Mouse (Mus musculus) lung, adult 18-20 months (tissue): ENCODE data around the gene Mettl7a3.
"Not testable (repeated sequence)": the region's sequence is repeated elsewhere in the genome, so short reads cannot be mapped to it uniquely, and the experiment has no call there.

ENCODE experiments used
- DNase-seq, 2 experiments: peaks; one replicate each; pipeline ENCODE4 v3.0.0; 2022; ENCODE audit warnings: mixed read lengths in 2 of 2

Gene Mettl7a3

GRCm38 (mm10) chr15:100334629-100335028 lies at the start of gene Mettl7a3:
Gene Mettl7a3, plus strand, starts transcription at chr15:100334929.
- DNase-seq = no peak

DNA sequence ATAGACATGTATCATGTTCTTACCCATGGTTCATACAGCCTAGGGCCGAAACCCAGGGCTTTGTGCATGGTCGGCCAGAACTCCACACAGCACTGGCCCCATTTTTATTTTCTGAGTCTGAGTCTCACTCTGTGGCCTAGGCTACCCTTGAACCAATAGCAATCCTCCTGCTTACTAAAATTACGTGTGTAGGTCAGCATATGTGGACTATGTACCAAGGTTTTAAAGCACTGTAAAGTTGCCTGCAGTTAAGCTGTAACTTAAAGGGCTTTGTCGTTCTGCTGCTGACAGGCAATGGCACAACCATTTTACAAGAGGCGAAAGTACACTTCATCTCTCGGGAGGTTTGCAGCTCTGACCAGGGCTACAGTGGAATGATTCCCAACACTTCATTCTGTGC lies 45.7 kb upstream of the Mettl7a3 start:
- no peak for DNase-seq

- no peak for DNase-seq
Measured at GRCm38 (mm10) chr15:100290858-100291257, 43.9 kb upstream of the Mettl7a3 start.

DNA sequence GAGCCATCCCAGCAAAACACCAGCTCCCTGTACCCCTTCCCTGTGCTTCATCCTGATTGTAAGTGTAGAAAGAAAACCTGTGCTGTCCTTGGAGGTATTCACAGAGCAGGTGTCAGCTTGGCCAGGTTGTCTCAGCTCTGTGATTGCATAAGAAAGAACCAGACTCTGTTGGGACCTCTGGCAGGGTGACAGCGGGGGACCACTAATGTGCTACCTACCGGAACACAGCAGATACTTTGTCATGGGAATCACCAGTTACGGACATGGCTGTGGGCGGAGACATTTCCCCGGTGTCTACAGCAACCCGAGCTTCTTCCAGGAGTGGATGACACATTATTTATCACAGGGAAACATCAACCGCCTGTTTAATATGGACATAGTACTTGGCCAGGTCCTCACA lies 42.4 kb upstream of the Mettl7a3 start:
- DNase-seq = no peak

DNA sequence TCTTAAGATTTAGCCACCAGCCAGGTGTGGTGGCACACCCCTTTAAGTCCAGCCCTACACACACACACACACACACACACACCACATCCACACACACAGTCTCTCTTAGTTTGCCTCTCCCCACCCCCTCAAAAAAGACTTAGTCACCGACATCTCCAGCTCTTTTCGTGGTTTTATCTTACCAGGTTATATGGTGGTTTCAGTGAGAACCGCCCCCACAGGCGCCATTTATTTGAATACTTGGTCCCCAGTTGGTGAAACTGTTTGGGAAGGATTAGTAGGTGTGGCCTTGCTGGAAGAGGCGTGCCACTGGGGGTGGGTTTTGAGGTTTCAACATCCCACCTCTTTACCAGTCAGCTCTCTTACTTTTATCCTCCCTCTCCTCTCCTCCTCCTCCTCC lies 36.9 kb upstream of the Mettl7a3 start:
- no peak for DNase-seq

DNA sequence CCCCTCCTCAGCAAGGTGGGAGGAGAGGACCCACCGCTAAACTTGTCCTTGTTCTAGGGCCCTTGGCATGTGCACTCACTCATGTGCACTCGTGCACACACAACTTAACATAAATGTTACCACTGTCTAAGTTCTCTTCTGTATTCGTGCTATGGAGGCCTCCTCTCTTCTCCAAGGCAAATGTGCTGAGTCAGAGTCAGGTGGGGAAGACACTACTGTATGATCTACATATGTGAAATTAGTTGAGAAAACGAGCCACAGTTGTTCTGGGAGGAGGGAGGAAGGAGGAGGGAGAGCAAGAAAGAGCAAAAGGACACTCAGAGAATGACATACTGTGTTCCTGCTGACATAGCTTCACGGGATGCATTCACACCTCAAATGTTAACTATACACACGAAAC lies 34.2 kb upstream of the Mettl7a3 start:
- DNase-seq = no peak

DNA sequence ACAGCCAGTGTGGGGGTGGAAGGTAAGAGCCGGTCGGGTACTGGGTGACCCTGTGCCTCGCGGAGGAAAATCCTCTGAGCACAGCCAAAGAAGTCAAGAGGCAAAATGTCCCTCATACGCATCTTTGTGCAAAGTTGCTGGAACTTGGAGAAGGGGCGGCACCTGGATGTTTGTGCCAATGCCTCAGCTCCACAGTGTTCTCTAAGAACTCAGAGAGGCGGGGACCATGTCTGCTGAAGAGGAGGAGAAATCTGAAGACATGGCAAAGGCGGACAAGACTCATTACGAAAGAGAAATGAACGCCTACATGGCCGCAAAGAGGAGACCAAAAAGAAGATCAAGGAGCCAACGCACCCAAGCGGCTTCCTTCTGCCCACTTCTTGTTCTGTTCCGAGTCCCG lies 33.2 kb upstream of the Mettl7a3 start:
- DNase-seq = peak; percentile 54 to 60

GRCm38 (mm10) chr15:100303428-100304018 lies 31.2 kb upstream of the Mettl7a3 start:
- DNase-seq = no peak

DNA sequence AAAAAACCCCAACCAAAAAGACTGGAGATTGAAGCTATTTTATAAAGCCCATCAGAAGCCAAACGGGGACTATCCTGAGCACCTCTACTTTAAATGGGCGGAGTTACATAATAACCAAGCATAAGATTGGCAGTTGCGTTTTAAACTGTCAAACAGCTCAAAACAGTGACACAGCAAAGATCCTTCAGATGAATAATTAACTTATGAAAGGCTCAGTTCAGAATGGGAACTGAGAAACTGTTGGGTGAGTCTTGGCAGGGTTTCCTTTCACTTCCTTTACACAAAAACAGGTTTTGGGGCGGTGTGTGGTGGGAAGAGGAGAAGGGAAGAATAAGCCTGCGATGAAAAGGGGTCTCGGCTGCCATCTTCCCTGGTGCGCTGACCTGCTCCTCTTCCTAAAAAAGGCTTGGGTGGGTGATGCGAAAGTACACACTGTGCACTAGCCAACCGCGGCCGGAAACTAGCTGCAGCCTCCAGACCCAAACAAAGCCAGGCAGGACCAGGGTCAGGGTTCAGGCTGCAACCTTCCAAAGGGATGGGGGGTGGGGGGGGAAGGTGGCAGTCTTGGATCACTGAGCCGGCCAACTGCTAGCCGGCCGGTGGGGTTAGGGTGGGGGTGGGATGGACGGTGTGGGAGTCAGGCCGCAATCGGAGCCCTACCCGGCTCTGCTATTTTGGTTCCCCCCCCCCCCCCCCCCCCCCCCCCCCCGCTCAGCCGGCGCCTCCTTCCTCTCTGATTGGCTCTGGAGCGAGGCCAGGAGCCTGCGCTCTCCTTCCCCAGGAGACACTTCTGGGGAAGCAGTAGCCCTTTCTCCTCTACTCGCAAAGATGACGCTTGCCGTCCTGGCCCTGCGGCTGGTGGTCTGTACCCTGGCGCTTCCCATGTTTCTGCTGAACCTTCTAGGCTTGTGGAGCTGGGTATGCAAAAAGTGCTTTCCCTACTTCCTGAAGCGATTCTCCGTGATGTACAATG lies 30.4 kb upstream of the Mettl7a3 start, which contains the start of gene Mettl7a1:
TSS of gene Mettl7a1 (plus strand) at position 122 of the 973 bp plus-strand sequence.
- DNase-seq = peak; percentile 87 to 90

DNA sequence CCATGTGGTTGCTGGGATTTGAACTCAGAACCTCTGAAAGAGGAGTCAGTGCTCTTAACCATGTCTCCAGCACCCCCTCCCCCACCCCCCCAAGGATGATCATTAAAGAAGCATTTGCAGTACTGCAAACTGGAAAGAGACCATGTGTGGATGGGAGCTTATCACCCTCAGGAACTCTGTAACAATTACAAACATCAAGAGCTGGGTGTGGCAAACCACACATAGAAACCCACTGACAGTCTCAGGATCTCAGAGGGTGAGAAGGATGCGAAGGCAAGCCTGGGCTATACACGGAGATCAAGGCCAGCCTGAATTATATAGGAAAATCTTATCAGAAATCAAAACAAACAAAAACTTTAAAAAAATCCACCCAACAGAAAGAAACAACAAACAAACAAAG lies 28.5 kb upstream of the Mettl7a3 start:
- DNase-seq = no peak

GRCm38 (mm10) chr15:100307438-100308096 lies 27.2 kb upstream of the Mettl7a3 start:
- peak; percentile 46 to 58 for DNase-seq

- no peak for DNase-seq
Measured at GRCm38 (mm10) chr15:100312346-100312745, 22.4 kb upstream of the Mettl7a3 start.

DNA sequence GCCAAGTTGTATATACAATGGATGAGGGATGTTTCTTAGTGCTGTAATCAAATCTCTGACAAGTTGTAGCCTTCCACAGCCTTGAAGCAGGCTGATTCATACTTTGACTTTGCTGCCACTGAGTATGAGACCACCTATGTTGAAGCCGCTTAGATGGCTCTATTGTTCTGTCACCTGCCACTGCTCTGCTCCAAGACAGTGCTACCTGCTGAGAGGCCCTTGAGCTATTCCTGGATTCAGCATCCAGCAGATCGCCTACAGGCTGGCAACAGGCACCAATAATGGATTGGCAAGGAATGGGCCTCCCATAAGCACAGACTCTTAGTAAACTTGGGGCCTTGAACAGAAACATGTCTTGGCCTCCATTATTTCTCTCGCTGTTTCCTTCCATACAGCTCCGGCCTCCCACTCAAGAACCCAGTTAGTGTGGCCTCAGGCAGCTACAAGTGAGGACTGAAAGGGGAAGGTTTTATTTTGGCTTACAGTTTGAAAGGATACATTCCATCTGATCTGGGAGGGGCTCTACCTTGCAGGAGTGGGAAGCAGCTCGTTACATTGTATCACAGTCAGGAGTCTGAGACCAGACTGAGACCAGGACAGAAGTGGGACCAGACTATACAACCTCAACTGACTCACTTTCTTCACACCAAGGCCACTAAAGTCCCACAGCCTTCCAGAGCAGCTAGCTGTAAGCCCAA lies 20.1 kb upstream of the Mettl7a3 start:
- no peak for DNase-seq

GRCm38 (mm10) chr15:100318014-100318671 lies 16.6 kb upstream of the Mettl7a3 start:
- DNase-seq = peak; percentile 77 to 85

DNA sequence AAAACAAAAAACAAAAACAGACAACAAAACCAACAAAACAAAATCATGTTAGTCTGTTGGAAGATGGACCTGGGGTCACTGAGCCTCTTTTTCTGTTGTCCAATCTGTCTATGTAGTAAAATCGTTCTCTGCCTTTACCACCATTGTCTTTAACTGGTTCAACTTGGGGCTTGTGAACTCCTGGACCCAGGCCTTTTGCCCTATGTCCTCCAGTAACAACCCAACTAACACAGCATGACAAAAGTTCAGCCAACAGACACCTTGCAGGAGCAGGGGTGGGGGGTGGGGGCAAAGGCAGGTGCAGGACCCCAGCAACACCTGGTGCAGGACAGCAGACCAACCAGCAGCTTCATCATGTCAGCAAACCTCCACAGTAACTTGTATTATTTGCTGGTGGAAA lies 14.8 kb upstream of the Mettl7a3 start:
- DNase-seq = no peak

DNA sequence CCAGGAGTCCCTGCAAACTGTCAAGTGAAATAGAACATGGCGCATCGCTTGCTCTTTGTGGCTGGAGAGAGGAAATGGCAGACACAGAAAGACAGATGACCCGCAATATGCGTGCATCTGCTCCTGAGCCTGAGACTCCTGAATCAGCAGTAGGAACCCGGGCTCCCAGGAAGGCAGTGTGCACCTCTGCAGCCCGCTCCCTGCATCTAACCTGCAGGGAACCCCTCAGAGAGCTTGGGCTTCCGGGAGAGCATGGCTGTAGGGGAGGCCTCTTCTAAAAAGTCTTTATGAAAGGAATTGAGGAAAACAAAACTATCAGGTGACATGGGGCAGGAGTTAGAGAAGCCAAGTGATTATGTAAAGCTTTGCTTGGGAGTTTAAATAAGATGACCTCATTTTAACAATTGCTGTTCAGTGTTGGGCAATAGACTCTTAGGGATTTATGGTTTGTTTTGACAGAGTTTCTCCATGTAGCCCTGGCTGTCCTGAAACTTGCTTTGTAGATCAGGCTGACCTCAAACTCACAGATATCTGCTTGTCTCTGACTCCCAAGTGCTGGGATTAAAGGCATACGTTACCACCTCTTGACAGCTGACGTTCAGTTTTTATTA lies 14.3 kb upstream of the Mettl7a3 start:
- peak in 1 of 2 experiments; percentile 48 for DNase-seq

DNA sequence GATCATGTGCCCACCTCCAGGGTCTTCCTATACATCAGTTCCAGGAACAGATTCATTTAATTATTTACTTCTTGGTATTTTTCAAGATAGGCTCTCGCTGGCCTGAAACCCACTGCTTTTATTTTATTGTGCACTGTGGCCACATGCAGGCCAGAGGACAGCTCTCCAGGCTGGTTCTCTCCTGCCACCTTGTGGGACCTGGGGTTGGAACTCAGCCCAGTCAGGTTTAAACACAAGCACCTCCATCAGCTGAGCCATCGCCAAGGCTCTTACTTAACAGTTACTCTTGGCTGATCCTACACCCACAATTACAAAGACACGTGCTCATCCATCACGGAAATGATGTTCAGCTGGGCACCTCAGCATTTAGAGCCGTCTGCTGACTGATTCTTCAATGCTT lies 13.6 kb upstream of the Mettl7a3 start:
- peak; percentile 86 to 91 for DNase-seq

GRCm38 (mm10) chr15:100324021-100324591 lies 10.6 kb upstream of the Mettl7a3 start:
- DNase-seq = no peak

DNA sequence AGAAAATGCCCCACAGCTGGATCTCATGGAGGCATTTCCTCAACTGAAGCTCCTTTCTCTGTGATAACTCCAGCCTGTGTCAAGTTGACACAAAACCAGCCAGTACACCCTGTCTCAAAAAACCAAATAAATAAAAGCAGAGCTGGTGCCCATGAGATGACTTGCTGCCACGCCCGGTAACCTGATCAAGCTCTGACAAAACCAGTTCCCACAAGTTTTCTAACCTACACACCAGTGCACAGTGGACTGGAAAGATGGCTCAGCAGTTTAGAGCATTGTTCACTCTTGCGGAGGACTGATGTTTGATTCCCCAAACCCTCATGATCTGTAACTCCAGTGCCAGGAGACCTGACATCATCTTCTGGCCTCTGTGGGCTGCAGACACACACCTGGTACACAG lies 9.5 kb upstream of the Mettl7a3 start:
- no peak for DNase-seq

GRCm38 (mm10) chr15:100328089-100328488 lies 6.6 kb upstream of the Mettl7a3 start:
- not testable (repeated sequence) for DNase-seq

GRCm38 (mm10) chr15:100329336-100329735 lies 5.4 kb upstream of the Mettl7a3 start:
- DNase-seq = not testable (repeated sequence)
